Mouse (Mus musculus) ES-CJ7 (cell line): ENCODE results near the gene Oaz3.

Experiments used
- DNase-seq: peaks from one replicate; pipeline ENCODE4 v3.0.0; 2011; ENCODE audit warnings: low read depth, low spot score

Oaz3 gene

GRCm38 (mm10) chr3:94387391-94387790 is 56.3 kb downstream of the Oaz3 start:
- DNase-seq = no peak

- no peak for DNase-seq
These were observed 57.0 kb downstream of the Oaz3 start for GRCm38 (mm10) chr3:94386671-94387070.

GRCm38 (mm10) chr3:94383476-94383875 is 60.2 kb downstream of the Oaz3 start:
- DNase-seq = no peak
